Mouse (Mus musculus) hematopoietic stem cell, adult 5-6 weeks (primary cell): ENCODE measurements at regions not wholly inside any gene's neighbourhood (a gene's known extent, or its start where the extent isn't known, plus 50 kb on each side); places are given as distances from the start of the nearest gene placed in this dataset.

Source experiments
- ATAC-seq, 2 experiments: fragments of 125-278 bp in 1 of 2; replicated peaks in 1 of 2; 2 replicates each; pipeline ENCODE4 v1.8.0; 2016 to 2017; ENCODE audit warnings: inconsistent platforms in 2 of 2, mild to moderate bottlenecking in 2 of 2, moderate number of reproducible peaks in 2 of 2, low read depth in 1 of 2, moderate TSS enrichment in 1 of 2; ENCODE audit not compliant: low FRiP score in 2 of 2, poor library complexity in 2 of 2, severe bottlenecking in 2 of 2, insufficient read depth in 1 of 2, low TSS enrichment in 1 of 2

DNA sequence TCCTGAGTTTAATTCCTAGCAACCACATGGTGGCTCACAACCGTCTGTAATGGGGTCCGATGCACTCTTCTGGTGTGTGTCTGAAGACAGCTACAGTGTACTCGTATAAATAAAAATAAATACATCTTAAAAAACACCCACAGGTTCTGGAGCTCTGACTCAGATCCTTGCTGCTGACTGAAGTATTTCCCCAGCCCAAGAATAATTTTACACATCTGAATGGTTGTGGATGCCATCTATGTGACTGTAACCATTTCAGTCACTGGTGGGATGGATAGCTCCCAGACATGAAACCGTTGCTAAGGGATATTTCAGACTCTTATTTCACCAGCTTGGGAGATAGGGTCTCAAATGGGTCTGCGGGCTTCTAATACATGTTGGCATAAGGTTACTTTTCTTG lies 131.6 kb downstream of the Slc4a3 start:
- ATAC-seq: no peak

DNA sequence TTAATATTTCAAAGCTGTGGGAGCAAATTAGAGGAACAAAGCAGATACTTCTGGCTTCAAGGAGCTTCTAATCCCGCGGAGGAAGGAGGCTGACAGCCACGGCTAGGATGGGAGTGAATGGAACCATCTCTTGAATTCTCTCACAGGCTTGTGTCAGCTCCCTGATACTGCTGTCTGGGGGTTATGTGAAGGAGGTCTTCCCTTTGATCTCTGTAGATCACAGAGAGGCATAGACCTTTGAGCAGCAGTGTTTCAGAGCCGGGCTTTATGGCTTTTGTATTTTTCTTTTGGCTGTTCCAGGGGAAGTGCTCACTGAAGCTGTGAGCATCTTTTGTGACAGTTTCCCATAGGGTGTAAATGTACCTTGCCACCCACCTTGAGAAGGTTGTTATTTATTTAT lies 132.2 kb downstream of the Slc4a3 start:
- ATAC-seq: no peak

- no peak for ATAC-seq
Observed at GRCm38 (mm10) chr1:75680366-75680765, 134.3 kb downstream of the Slc4a3 start.

DNA sequence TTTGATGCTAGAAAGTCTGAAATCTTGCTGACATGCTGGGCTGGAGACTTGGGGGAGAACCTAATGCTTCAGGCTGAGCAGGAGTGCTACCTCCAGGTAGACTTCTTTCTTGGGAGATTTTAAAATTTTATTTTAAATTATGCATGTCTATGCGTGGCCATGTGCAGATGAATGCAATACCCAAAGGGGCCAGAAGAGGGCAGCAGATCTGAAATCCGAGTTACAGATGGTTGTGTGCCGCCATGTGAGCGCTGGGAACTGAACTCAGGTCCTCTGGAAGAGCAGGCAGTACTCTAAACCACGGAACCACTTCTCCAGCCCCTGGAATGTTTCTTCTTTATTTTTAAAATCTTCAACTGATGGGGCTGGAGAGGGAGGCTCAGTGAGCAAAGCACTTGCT lies 135.8 kb downstream of the Slc4a3 start:
- ATAC-seq: no peak

GRCm38 (mm10) chr1:75692781-75693180 lies 146.7 kb downstream of the Slc4a3 start:
- no peak for ATAC-seq

DNA sequence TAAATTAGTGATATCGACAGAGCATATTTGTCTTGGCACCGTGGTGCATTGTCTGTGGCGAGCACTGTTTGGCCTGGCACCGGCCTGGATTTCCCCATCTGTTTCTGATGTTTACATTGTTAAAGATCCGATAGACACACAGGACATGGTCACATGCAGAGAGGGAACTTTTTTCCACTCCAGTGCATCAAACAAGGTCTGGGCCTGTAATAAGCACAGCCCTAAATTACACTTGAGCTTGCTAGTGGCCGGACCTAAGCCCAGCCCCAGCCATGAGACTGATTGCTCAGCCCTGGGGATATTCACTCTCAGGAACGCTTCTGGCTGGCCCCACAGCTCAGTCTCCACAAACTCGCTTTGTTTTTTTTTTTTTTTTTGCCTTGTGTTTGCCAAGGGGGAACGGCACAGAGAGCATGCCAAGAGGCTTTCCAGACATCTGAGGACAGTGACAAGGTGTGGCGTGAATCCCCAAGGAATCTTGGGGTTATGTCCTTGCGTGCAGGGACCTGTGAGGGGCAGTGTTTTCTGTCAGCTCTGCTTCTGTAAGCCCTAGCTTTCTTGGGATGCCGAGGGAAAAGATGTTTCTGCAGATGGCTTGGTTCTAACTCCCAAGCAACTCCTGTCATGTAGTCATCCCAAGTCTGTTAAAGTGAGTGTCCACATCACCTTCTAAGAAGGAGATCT lies 147.3 kb downstream of the Slc4a3 start:
- ATAC-seq: no peak

- no peak for ATAC-seq
Observed at GRCm38 (mm10) chr1:75704832-75705650, 159.0 kb downstream of the Slc4a3 start.

GRCm38 (mm10) chr1:75706126-75706525 lies 160.1 kb downstream of the Slc4a3 start:
- no peak for ATAC-seq

GRCm38 (mm10) chr1:75723431-75723830 lies 177.4 kb downstream of the Slc4a3 start:
- no peak for ATAC-seq

GRCm38 (mm10) chr1:75725329-75725728 lies 179.3 kb downstream of the Slc4a3 start:
- no peak for ATAC-seq

DNA sequence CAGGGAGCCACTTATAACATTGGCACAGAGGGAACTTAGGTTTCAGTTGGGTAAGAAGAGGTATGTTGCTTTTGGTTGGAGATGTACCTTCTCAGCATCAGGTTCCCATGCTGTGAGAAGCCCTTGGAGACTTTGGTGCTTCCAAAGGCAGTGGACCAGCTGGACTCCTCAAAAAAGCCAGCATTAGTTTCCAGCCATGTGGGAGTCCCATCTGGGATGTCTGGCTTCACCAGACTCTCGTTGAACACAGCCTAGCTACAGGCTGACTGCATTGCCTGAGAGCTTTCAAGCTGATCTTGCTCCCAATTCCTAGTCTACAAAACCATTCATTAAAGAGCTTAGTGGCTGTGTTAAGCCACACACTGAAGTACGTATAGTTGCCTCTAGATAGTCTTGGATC lies 182.8 kb downstream of the Slc4a3 start:
- no peak for ATAC-seq

- no peak for ATAC-seq
Observed at GRCm38 (mm10) chr1:75733791-75734190, 187.7 kb downstream of the Slc4a3 start.

DNA sequence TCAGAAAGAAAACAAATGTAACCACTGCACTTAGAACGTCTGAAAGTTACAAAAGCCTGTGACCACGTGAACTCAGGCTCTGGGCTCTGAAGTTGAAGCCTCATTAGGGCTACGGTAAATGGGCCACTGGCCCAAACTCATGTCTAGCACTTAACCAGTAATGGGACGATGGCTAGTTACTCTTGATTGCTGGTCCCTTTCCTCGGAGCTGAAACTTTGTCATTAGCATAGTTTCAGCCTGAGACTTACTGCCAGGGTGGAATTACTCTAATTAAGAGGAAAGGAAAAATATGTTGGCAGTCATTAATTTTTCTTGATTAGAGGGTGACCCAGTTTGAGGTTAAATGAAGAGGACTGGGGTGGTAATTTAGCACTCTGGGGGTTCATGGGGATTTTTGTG lies 192.6 kb downstream of the Slc4a3 start:
- no peak for ATAC-seq

GRCm38 (mm10) chr1:75749665-75750221 lies 203.7 kb downstream of the Slc4a3 start:
- ATAC-seq: no peak

DNA sequence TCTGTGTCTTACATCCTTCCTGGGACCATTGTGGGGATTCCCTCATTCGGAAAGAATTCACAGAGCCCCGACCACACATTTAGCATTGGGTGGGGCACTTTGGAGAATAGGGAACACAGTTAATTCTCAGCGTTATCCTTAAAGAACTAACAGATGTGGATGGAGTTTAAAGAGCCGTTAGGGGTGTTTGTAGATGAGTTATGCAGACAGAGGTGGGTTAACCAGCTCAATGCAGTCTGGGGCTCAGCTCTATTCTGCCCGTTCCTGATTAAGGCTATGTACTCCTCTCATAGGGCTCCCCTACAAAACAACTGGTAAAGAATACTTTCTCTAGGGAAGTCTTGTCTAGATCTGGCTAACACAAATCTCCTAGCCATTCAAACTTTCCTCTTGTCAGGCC lies 226.1 kb downstream of the Slc4a3 start:
- ATAC-seq: no peak

DNA sequence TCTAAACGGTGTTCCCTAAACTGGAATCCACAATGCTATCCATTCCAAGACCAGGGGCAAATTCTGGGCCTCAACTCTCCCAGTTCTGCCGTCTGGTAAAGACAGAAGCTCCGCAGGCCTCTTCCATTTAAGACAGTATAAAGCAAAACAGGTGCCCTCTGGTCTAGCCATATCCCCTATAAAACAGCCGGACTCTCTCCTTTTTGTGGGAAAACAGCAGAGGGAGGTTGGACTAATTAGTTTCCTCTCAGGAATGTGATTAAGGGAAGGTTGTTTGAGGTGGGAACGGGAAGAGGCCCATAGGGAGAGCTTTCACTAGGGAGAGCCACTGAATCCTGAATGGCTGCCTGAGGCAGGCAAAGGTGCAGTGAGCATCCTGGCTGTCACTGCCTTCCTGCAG lies 226.9 kb downstream of the Slc4a3 start:
- no peak for ATAC-seq

- ATAC-seq: no peak
Observed at GRCm38 (mm10) chr1:75778889-75779288, 232.8 kb downstream of the Slc4a3 start.

DNA sequence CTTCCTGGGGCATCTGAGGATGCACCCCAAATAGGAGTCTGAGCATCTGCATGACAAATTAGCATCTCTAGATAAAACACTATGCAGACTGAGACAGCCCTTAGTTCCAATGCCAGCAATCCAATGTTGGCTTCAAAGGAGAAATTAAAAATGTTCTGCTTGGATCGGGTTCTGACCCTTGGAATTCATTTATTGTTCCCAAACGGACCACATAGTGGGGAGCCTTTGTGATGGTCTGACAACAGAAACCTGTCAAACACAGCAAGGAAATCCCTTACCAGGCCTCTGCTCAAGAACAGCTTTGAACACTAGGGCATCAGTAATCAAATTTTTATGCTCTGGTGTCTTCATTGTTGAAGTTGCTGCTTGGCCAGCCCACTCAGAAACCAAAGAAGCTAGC lies 237.1 kb downstream of the Slc4a3 start:
- ATAC-seq: no peak
